Mouse (Mus musculus) E14TG2a.4 (cell line): Measurements from ENCODE around the gene Cldn6.

Experiments
- H3K27me3 ChIP-seq: 2 replicates; pipeline ENCODE4 v1.6.1; 2014; ENCODE audit warnings: low read length, control low read depth; ENCODE audit not compliant: insufficient read depth
- H3K36me3 ChIP-seq: 2 replicates; pipeline ENCODE4 v1.6.1; 2014; ENCODE audit warnings: low read length, control low read depth; ENCODE audit not compliant: insufficient read depth
- H3K4me1 ChIP-seq: replicated peaks from 2 replicates; pipeline ENCODE4 v1.6.1; 2014; ENCODE audit warnings: low read depth, low read length, control low read depth
- H3K4me3 ChIP-seq: replicated peaks from 2 replicates; pipeline ENCODE4 v1.5.1; 2014; ENCODE audit warnings: mild to moderate bottlenecking, low read length
- H3K9me3 ChIP-seq: 2 replicates; pipeline ENCODE4 v1.6.1; 2014; ENCODE audit warnings: low read length, control low read depth
- CTCF ChIP-seq: conservative IDR thresholded peaks from 2 replicates; pipeline ENCODE4 v1.5.1; 2014; ENCODE audit warnings: low read length
- NANOG ChIP-seq: IDR thresholded peaks from 2 replicates; pipeline ENCODE4 v1.6.1; 2014; ENCODE audit warnings: borderline replicate concordance, low read length, mixed read lengths
- POU5F1 ChIP-seq: IDR thresholded peaks from 2 replicates; pipeline ENCODE4 v1.6.1; 2014; ENCODE audit warnings: low read length, borderline replicate concordance

Cldn6 gene

GRCm38 (mm10) chr17:23670516-23671074 is 8.5 kb upstream of the Cldn6 start:
- peaks cover 7% of the 10 kb centered on the region for H3K27me3 ChIP-seq
- peaks cover 72% of the 10 kb centered on the region for H3K36me3 ChIP-seq
- H3K4me3 ChIP-seq, result peak overlapping the region; percentile 33; the same call in 1 of the 2 replicates
- no peaks in the 10 kb centered on the region for H3K9me3 ChIP-seq
- TF ChIP-seq CTCF (0 out of 2 replicates have a peak, but pooled peaks have one; percentile 12), NANOG (no peak)
- H3K4me1 ChIP-seq, result peaks cover 94% of the 10 kb centered on the region

- Histone ChIP-seq H3K27me3 (peaks cover 11% of the 10 kb centered on the region), H3K4me3 (0 out of 2 replicates have a peak overlapping the region, but pooled peaks have one; percentile 8), H3K4me1 (peaks cover 94% of the 10 kb centered on the region), H3K36me3 (peaks cover 63% of the 10 kb centered on the region), H3K9me3 (no peaks in the 10 kb centered on the region)
- TF ChIP-seq POU5F1, result no peak
- no peak for TF ChIP-seq CTCF
- no peak for TF ChIP-seq NANOG
These were observed 7.5 kb upstream of the Cldn6 start for GRCm38 (mm10) chr17:23671519-23671918.

GRCm38 (mm10) chr17:23672761-23673160 is 6.3 kb upstream of the Cldn6 start:
- peak overlapping the region; percentile 89 for H3K4me3 ChIP-seq
- peaks cover 11% of the 10 kb centered on the region for H3K27me3 ChIP-seq
- H3K4me1 ChIP-seq, result peaks cover 91% of the 10 kb centered on the region
- H3K36me3 ChIP-seq, result peaks cover 50% of the 10 kb centered on the region
- H3K9me3 ChIP-seq, result no peaks in the 10 kb centered on the region
- no peak for TF ChIP-seq CTCF
- no peak for TF ChIP-seq NANOG
- TF ChIP-seq POU5F1, result no peak

- Histone ChIP-seq H3K9me3 (no peaks in the 10 kb centered on the region), H3K27me3 (peaks cover 19% of the 10 kb centered on the region), H3K36me3 (peaks cover 43% of the 10 kb centered on the region), H3K4me3 (peak within 1 kb of the TSS; percentile 89), H3K4me1 (peaks cover 88% of the 10 kb centered on the region)
- TF ChIP-seq CTCF (no peak), POU5F1 (no peak), NANOG (no peak)
These were observed 5.5 kb upstream of the Cldn6 start, which contains the start of the genes Hcfc1r1 and Thoc6 for GRCm38 (mm10) chr17:23673424-23674073. Hcfc1r1 (plus strand) TSS chr17:23673596. Thoc6 (minus strand) TSS chr17:23673882.

GRCm38 (mm10) chr17:23674271-23674952 is 4.6 kb upstream of the Cldn6 start:
- Histone ChIP-seq H3K4me1 (peaks cover 88% of the 10 kb centered on the region), H3K36me3 (peaks cover 34% of the 10 kb centered on the region), H3K27me3 (peaks cover 28% of the 10 kb centered on the region), H3K4me3 (peak overlapping the region; percentile 89), H3K9me3 (no peaks in the 10 kb centered on the region)
- TF ChIP-seq CTCF, result no peak

- Histone ChIP-seq H3K9me3 (no peaks in the 10 kb centered on the region), H3K4me3 (peak overlapping the region; percentile 89), H3K4me1 (peaks cover 88% of the 10 kb centered on the region), H3K36me3 (peaks cover 27% of the 10 kb centered on the region), H3K27me3 (peaks cover 35% of the 10 kb centered on the region)
- no peak for TF ChIP-seq CTCF
- TF ChIP-seq NANOG, result no peak
- no peak for TF ChIP-seq POU5F1
These were observed 3.9 kb upstream of the Cldn6 start for GRCm38 (mm10) chr17:23675127-23675526.

- Histone ChIP-seq H3K4me1 (peaks cover 88% of the 10 kb centered on the region), H3K9me3 (no peaks in the 10 kb centered on the region), H3K36me3 (peaks cover 22% of the 10 kb centered on the region), H3K27me3 (peaks cover 40% of the 10 kb centered on the region), H3K4me3 (peak overlapping the region; percentile 89)
- TF ChIP-seq CTCF (0 out of 2 replicates have a peak, but pooled peaks have one; percentile 4), NANOG (no peak)
These were observed 3.3 kb upstream of the Cldn6 start for GRCm38 (mm10) chr17:23675564-23676281.

- TF ChIP-seq POU5F1 (no peak), CTCF (no peak), NANOG (no peak)
- peak overlapping the region; percentile 89 for H3K4me3 ChIP-seq
- H3K36me3 ChIP-seq, result peaks cover 28% of the 10 kb centered on the region
- no peaks in the 10 kb centered on the region for H3K9me3 ChIP-seq
- H3K4me1 ChIP-seq, result peaks cover 89% of the 10 kb centered on the region
- H3K27me3 ChIP-seq, result peaks cover 48% of the 10 kb centered on the region
These were observed 2.5 kb upstream of the Cldn6 start for GRCm38 (mm10) chr17:23676473-23677031.
